Mouse (Mus musculus): Measurements from ENCODE around the gene Stard13. TPM values are rescaled to one million over a fixed set of nuclear protein-coding genes. Genes with fewer than 3 reads are reported as not detected.

Gene Stard13
- polyA plus RNA-seq, 1 experiment, result 57.3 TPM

DNA sequence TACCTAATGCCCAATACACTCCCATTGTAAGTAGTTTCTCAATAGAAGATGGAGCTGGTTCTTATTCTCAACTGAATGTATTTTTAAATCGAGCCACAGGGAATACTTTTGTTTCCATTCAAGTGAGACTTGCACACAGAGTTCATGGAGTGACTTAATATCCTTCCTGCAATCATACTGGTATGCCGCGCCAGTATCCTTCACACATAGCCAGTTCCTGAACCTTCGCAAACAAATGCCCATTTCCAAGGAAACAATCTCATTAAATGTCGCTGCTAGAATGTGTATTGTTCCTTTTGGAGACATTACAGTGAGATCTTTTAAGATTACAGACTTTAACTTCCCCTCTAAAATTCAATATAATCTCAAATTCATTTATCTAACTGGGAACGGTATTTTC lies 45.0 kb downstream of the Stard13 start:
- WGBS, result 29% methylated on average over 6 of the region's 6 CpGs
- Histone ChIP-seq H3K4me1 (ENCODE audit: control insufficient read depth, insufficient read depth, low read length) (peaks cover 9% of the 10 kb centered on the region), H3K4me3 (replicated peaks; ENCODE audit: extremely low read depth, low read depth, low read length) (peak overlapping the region; percentile 91)
- TF ChIP-seq POLR2A (IDR thresholded peaks at IDR 0.05; ENCODE audit: borderline replicate concordance, extremely low read depth, low read depth, low read length) (no peak), CTCF (IDR thresholded peaks at IDR 0.05; ENCODE audit: insufficient read depth, low read length) (no peak)
- no peak for DNase-seq

DNA sequence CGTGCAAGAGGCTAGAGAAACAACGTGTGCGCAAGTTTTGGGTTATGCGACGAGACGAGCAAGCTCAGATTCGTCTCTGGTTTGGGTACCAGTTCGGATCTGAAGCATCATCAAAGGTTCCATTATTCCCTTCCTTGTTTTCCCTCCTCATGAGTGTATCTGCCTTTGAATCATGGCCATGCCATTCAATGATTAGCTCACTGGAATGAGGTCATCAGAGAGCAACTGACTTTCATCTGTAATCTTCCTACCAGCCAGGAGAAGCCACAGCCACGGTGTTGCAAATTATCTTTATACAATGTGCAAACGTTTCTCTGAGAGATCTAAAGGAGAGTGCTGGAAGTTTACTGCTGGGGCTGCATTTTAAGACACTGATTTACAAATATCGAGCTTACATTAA lies 46.3 kb downstream of the Stard13 start:
- no peak for DNase-seq
- 74% methylated on average over 11 of the region's 11 CpGs for WGBS
- H3K4me1 ChIP-seq (ENCODE audit: control insufficient read depth, insufficient read depth, low read length), result peaks cover 9% of the 10 kb centered on the region
- H3K4me3 ChIP-seq (replicated peaks; ENCODE audit: extremely low read depth, low read depth, low read length), result no peak overlapping the region
- no peak for TF ChIP-seq CTCF (IDR thresholded peaks at IDR 0.05; ENCODE audit: insufficient read depth, low read length)
- no peak for TF ChIP-seq POLR2A (IDR thresholded peaks at IDR 0.05; ENCODE audit: borderline replicate concordance, extremely low read depth, low read depth, low read length)

DNA sequence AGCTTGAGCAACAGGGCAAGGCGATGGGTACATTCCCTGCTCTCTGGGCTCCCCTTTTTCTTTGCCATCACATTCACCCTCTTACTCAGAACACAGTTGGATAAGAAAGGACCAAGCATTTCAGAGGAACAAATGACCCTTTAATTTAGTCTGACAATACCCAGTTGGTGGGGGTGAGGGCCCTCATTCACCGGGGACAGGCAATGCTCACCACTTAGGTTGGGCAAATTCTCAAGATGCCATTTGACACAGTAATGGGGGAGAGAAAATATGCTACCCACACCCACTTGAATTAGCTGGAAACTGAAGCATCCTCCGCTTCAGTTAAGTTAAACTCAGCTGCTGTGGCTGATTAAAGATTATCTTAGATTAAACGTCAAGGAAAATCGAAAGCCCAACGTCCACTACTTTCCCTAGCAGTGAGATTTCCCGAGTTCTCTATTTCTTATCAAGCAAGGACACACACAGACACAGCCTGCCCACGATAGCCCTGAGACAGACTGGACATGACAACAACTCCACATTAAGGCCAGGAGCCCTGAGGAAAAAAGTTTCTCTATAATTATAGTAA lies 48.3 kb downstream of the Stard13 start:
- peaks cover 11% of the 10 kb centered on the region for H3K4me1 ChIP-seq (ENCODE audit: control insufficient read depth, insufficient read depth, low read length)
- no peak for TF ChIP-seq CTCF (IDR thresholded peaks at IDR 0.05; ENCODE audit: insufficient read depth, low read length)
- TF ChIP-seq POLR2A (IDR thresholded peaks at IDR 0.05; ENCODE audit: borderline replicate concordance, extremely low read depth, low read depth, low read length), result no peak
- no peak for DNase-seq
- no peak overlapping the region for H3K4me3 ChIP-seq (replicated peaks; ENCODE audit: extremely low read depth, low read depth, low read length)
- WGBS, result 49% methylated on average over 8 of the region's 8 CpGs

DNA sequence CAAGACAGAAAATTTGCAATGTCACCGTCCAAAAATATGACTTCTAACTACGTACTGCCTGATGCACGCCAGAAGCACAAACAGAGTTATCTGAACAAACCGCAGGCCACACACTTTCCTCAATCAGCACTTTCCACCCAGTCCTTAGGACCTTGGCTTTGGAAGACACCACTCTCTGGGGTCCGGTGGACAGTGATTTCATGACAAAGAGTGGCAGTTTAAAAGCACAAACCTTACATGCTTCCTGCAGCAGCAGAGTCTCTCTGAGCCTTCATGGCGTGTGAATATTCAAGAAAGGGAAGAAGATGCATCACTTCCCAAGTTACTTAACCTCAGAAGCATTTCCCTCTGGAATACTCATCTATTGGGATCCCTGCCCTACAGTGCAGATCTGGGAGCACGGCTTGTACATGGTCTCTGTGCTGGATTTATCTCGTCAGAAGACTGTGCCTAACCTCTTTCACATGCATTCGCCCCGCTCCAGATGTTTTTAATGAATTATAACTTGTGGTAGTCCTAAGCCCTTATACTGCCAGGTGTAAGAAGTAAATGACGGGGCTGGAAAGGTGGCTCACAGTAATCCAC lies 49.9 kb downstream of the Stard13 start:
- H3K4me3 ChIP-seq (replicated peaks; ENCODE audit: extremely low read depth, low read depth, low read length), result no peak overlapping the region
- WGBS, result 63% methylated on average over 11 of the region's 11 CpGs
- DNase-seq, result no peak

GRCm38 (mm10) chr5:151181288-151181687 lies 52.3 kb downstream of the Stard13 start:
- 45% methylated on average over 8 of the region's 8 CpGs for WGBS
- peaks cover 7% of the 10 kb centered on the region for H3K4me1 ChIP-seq (ENCODE audit: control insufficient read depth, insufficient read depth, low read length)
- DNase-seq, result no peak
- no peak for TF ChIP-seq POLR2A (IDR thresholded peaks at IDR 0.05; ENCODE audit: borderline replicate concordance, extremely low read depth, low read depth, low read length)
- TF ChIP-seq CTCF (IDR thresholded peaks at IDR 0.05; ENCODE audit: insufficient read depth, low read length), result no peak
- H3K4me3 ChIP-seq (replicated peaks; ENCODE audit: extremely low read depth, low read depth, low read length), result no peak overlapping the region

More for the DNA sequence above, 49.9 kb downstream of the Stard13 start:
- H3K4me1 ChIP-seq (ENCODE audit: control insufficient read depth, insufficient read depth, low read length), result peaks cover 11% of the 10 kb centered on the region
- TF ChIP-seq CTCF (IDR thresholded peaks at IDR 0.05; ENCODE audit: insufficient read depth, low read length) (no peak), POLR2A (IDR thresholded peaks at IDR 0.05; ENCODE audit: borderline replicate concordance, extremely low read depth, low read depth, low read length) (no peak)

DNA sequence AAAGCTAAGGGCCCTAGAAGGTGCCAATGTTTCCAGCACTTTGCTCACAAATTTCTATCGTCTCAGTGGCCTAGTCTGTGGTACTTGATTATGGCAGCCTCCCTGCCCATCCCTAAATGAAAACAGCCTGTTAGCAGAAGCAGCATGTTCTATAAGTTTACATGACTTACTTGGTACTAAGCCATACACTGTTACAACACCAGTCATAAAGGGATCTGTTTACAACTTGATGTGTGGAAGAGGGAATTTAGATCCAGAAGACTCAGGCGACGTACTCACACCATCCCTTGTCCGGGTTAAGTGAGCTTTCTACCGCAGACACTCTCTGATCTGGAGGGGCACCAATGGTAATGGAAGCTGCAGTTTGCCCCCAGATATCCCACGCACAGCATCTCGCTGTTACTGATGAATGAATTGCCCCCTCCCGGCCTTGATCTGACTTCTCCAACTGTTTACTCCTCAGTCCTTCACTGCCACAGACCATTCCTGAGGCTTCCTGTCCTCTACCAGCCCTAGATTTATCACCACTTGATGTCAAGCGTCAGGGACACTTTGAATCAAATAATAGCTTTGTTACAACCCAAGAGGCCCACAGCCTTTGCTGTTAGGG lies 53.4 kb downstream of the Stard13 start:
- WGBS, result 67% methylated on average over 9 of the region's 9 CpGs
- TF ChIP-seq POLR2A (IDR thresholded peaks at IDR 0.05; ENCODE audit: borderline replicate concordance, extremely low read depth, low read depth, low read length) (no peak), CTCF (IDR thresholded peaks at IDR 0.05; ENCODE audit: insufficient read depth, low read length) (no peak)
- DNase-seq, result no peak
- H3K4me3 ChIP-seq (replicated peaks; ENCODE audit: extremely low read depth, low read depth, low read length), result no peak overlapping the region
- H3K4me1 ChIP-seq (ENCODE audit: control insufficient read depth, insufficient read depth, low read length), result peaks cover 13% of the 10 kb centered on the region

DNA sequence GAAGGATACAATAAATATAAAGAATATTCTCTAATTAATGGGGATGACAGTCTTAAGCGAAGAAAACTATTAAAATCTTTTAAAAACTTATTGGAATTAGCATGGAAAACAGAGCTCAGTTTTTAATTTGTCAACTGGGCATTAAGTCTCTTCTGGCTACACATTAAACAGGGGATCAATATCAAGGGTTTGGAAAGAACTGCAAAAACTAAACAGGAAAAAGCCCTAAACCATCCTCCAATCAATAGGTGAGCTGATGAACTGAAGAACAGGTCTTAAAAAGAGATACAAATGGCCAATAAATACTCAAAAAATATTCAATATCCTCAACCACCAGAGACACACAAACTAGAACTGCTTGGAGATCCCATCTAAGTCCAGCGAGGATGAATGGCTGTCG lies 56.5 kb downstream of the Stard13 start:
- WGBS, result 95% methylated on average over 3 of the region's 3 CpGs
- Histone ChIP-seq H3K4me1 (ENCODE audit: control insufficient read depth, insufficient read depth, low read length) (peaks cover 35% of the 10 kb centered on the region), H3K4me3 (replicated peaks; ENCODE audit: extremely low read depth, low read depth, low read length) (no peak overlapping the region)
- no peak for DNase-seq
- no peak for TF ChIP-seq POLR2A (IDR thresholded peaks at IDR 0.05; ENCODE audit: borderline replicate concordance, extremely low read depth, low read depth, low read length)
- TF ChIP-seq CTCF (IDR thresholded peaks at IDR 0.05; ENCODE audit: insufficient read depth, low read length), result no peak

DNA sequence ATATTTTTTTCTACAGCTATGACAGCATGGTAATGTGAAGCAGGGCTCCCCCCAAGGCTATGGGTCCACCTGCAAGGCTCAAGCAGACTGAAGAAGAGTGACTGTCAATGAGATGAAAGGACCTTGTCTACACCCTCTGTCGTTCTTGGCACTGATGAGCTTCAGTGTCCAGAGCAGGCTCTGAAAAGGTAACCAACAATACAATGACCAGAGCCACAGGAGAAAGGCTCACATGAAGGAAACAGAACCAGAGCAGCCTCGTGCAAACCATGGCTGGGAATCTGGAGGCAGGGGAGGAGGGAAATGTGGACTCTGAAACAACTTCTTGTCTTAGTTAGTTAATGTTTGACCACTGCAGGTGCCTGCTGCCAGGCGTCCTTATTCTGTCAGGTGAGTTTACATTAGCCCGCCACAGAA lies 57.7 kb downstream of the Stard13 start:
- 54% methylated on average over 4 of the region's 4 CpGs for WGBS
- no peak for DNase-seq
- TF ChIP-seq POLR2A (IDR thresholded peaks at IDR 0.05; ENCODE audit: borderline replicate concordance, extremely low read depth, low read depth, low read length), result no peak
- no peak for TF ChIP-seq CTCF (IDR thresholded peaks at IDR 0.05; ENCODE audit: insufficient read depth, low read length)

DNA sequence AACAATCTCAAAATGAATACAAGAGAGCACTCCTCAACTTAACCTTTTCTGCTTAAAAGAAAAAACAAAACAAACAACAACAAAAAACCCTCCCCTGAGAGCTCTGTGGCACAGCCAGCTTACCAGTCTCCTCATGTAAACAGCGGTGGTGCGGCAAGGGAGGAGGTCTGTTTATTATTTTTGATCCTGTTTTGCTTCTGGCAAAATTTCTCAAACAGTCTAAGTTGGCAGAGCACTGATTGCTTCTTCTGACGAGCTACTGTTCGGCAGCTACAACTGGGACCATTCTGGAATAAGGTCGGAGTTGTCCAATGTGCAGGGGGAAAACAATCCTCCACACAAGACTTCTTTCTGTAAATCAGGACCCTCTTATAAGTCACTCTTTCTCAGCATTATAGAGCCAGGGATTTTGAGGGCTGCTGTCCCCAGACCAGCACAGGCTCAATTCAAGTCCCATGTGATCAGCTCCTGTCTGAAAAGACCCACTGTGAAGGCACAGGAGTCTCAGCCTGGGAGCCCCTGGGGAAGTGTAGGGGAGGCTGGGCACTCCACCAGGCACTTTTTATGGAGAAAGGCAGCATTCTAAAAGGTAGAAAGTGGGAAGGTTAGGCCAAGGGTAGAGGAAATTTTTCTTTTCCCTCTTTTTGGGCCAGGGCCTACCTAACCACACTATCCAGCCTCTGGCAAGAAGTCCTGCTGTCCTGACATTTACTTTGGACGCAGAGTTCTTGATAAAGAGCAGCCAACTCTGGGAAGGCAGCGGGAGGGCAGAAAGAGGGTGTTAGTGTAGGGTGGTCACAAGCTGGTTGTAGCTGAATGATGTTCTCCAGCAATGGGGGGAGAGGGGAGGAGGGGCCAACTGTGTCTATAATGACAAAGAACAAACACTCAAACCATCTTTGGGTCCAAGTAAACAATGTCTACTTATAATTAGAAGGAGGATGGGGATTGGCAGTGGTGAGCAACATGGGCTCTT lies 58.9 kb downstream of the Stard13 start:
- H3K4me3 ChIP-seq (replicated peaks; ENCODE audit: extremely low read depth, low read depth, low read length), result no peak overlapping the region
- WGBS, result 16% methylated on average over 7 of the region's 7 CpGs
- DNase-seq, result no peak
- peaks cover 42% of the 10 kb centered on the region for H3K4me1 ChIP-seq (ENCODE audit: control insufficient read depth, insufficient read depth, low read length)
- TF ChIP-seq POLR2A (IDR thresholded peaks at IDR 0.05; ENCODE audit: borderline replicate concordance, extremely low read depth, low read depth, low read length) (no peak), CTCF (IDR thresholded peaks at IDR 0.05; ENCODE audit: insufficient read depth, low read length) (no peak)

More for the DNA sequence above, 57.7 kb downstream of the Stard13 start:
- Histone ChIP-seq H3K4me1 (ENCODE audit: control insufficient read depth, insufficient read depth, low read length) (peaks cover 38% of the 10 kb centered on the region), H3K4me3 (replicated peaks; ENCODE audit: extremely low read depth, low read depth, low read length) (no peak overlapping the region)
